Mouse (Mus musculus): ENCODE results near the gene Siglecg. TPM values are rescaled to one million over a fixed set of nuclear protein-coding genes. Genes with fewer than 3 reads are reported as not detected.

Siglecg gene
- polyA plus RNA-seq, 1 experiment from 2014 or later = 0.12 TPM

GRCm38 (mm10) chr7:43422995-43423617, 15.1 kb downstream of the Siglecg start:
- WGBS = 17% methylated on average over 11 of the region's 11 CpGs
- DNase-seq (ENCODE audit: low spot score) (peak; percentile 83), ATAC-seq (ENCODE audit: low FRiP score, low TSS enrichment) (peak; percentile 92)
- no peak overlapping the region for H3K9ac ChIP-seq (ENCODE audit: low read length)
- H3K36me3 ChIP-seq (ENCODE audit: control insufficient read depth, insufficient read depth, low read length) = no peaks in the 10 kb centered on the region
- peak; percentile 97 for TF ChIP-seq CTCF (IDR thresholded peaks at IDR 0.05; ENCODE audit: low read depth)
- no peak for TF ChIP-seq EP300 (optimal IDR thresholded peaks at IDR 0.05)
- no peak overlapping the region; the same call in 1 of the 2 replicates for H3K4me2 ChIP-seq (replicated peaks; ENCODE audit: low read depth)
- no peak overlapping the region for H3K4me3 ChIP-seq (ENCODE audit: low read depth, low read length)
- no peaks in the 10 kb centered on the region for H3K27me3 ChIP-seq (ENCODE audit: control insufficient read depth, insufficient read depth, low read length)
- H3K4me1 ChIP-seq (replicated peaks; ENCODE audit: control insufficient read depth, insufficient read depth) = no peaks in the 10 kb centered on the region
- H3K9me3 ChIP-seq (ENCODE audit: control insufficient read depth, low read length) = no peaks in the 10 kb centered on the region
- H3K27ac ChIP-seq (replicated peaks) = no peak overlapping the region

- WGBS = 53% methylated on average over 3 of the region's 3 CpGs
- no peak for TF ChIP-seq EP300 (optimal IDR thresholded peaks at IDR 0.05)
- TF ChIP-seq CTCF (IDR thresholded peaks at IDR 0.05; ENCODE audit: low read depth) = no peak
- Histone ChIP-seq H3K4me1 (replicated peaks; ENCODE audit: control insufficient read depth, insufficient read depth) (no peaks in the 10 kb centered on the region), H3K4me3 (ENCODE audit: low read depth, low read length) (no peak overlapping the region), H3K36me3 (ENCODE audit: control insufficient read depth, insufficient read depth, low read length) (no peaks in the 10 kb centered on the region), H3K27ac (replicated peaks) (no peak overlapping the region), H3K9ac (ENCODE audit: low read length) (no peak overlapping the region), H3K27me3 (ENCODE audit: control insufficient read depth, insufficient read depth, low read length) (no peaks in the 10 kb centered on the region), H3K4me2 (replicated peaks; ENCODE audit: low read depth) (no peak overlapping the region), H3K9me3 (ENCODE audit: control insufficient read depth, low read length) (no peaks in the 10 kb centered on the region)
- ATAC-seq (ENCODE audit: low FRiP score, low TSS enrichment) = no peak
- no peak for DNase-seq (ENCODE audit: low spot score)
Observed at GRCm38 (mm10) chr7:43423991-43424625, 16.1 kb downstream of the Siglecg start.

GRCm38 (mm10) chr7:43427406-43427805, 19.4 kb downstream of the Siglecg start, which contains the start of gene Lim2:
Gene Lim2 (plus strand): TSS chr7:43427670.
- no peaks in the 10 kb centered on the region for H3K36me3 ChIP-seq (ENCODE audit: control insufficient read depth, insufficient read depth, low read length)
- H3K4me3 ChIP-seq (ENCODE audit: low read depth, low read length) = no peak within 1 kb of the TSS
- no peak for TF ChIP-seq EP300 (optimal IDR thresholded peaks at IDR 0.05)
- no peak within 1 kb of the TSS for H3K9ac ChIP-seq (ENCODE audit: low read length)
- 73% methylated on average over 8 of the region's 8 CpGs for WGBS
- no peaks in the 10 kb centered on the region for H3K4me1 ChIP-seq (replicated peaks; ENCODE audit: control insufficient read depth, insufficient read depth)
- no peak for ATAC-seq (ENCODE audit: low FRiP score, low TSS enrichment)
- no peak for DNase-seq (ENCODE audit: low spot score)
- H3K27me3 ChIP-seq (ENCODE audit: control insufficient read depth, insufficient read depth, low read length) = no peaks in the 10 kb centered on the region
- no peaks in the 10 kb centered on the region for H3K9me3 ChIP-seq (ENCODE audit: control insufficient read depth, low read length)
- H3K27ac ChIP-seq (replicated peaks) = no peak within 1 kb of the TSS
- H3K4me2 ChIP-seq (replicated peaks; ENCODE audit: low read depth) = no peak within 1 kb of the TSS

GRCm38 (mm10) chr7:43429500-43429899, 21.5 kb downstream of the Siglecg start:
- ATAC-seq (ENCODE audit: low FRiP score, low TSS enrichment) (no peak), DNase-seq (ENCODE audit: low spot score) (no peak)
- H3K27me3 ChIP-seq (ENCODE audit: control insufficient read depth, insufficient read depth, low read length) = no peaks in the 10 kb centered on the region
- 28% methylated on average over 4 of the region's 4 CpGs for WGBS
- no peaks in the 10 kb centered on the region for H3K4me1 ChIP-seq (replicated peaks; ENCODE audit: control insufficient read depth, insufficient read depth)
- no peak overlapping the region for H3K4me2 ChIP-seq (replicated peaks; ENCODE audit: low read depth)
- no peaks in the 10 kb centered on the region for H3K9me3 ChIP-seq (ENCODE audit: control insufficient read depth, low read length)
- H3K27ac ChIP-seq (replicated peaks) = 0 out of 2 replicates have a peak overlapping the region, but pooled peaks have one; percentile 8
- no peak overlapping the region for H3K9ac ChIP-seq (ENCODE audit: low read length)
- H3K4me3 ChIP-seq (ENCODE audit: low read depth, low read length) = no peak overlapping the region
- no peaks in the 10 kb centered on the region for H3K36me3 ChIP-seq (ENCODE audit: control insufficient read depth, insufficient read depth, low read length)
- no peak for TF ChIP-seq CTCF (IDR thresholded peaks at IDR 0.05; ENCODE audit: low read depth)

- TF ChIP-seq CTCF (IDR thresholded peaks at IDR 0.05; ENCODE audit: low read depth) (no peak), EP300 (optimal IDR thresholded peaks at IDR 0.05) (no peak)
- Histone ChIP-seq H3K27ac (replicated peaks) (no peak overlapping the region), H3K4me1 (replicated peaks; ENCODE audit: control insufficient read depth, insufficient read depth) (no peaks in the 10 kb centered on the region), H3K27me3 (ENCODE audit: control insufficient read depth, insufficient read depth, low read length) (no peaks in the 10 kb centered on the region), H3K36me3 (ENCODE audit: control insufficient read depth, insufficient read depth, low read length) (no peaks in the 10 kb centered on the region), H3K9ac (ENCODE audit: low read length) (no peak overlapping the region), H3K4me3 (ENCODE audit: low read depth, low read length) (no peak overlapping the region), H3K4me2 (replicated peaks; ENCODE audit: low read depth) (no peak overlapping the region), H3K9me3 (ENCODE audit: control insufficient read depth, low read length) (no peaks in the 10 kb centered on the region)
- WGBS = 71% methylated on average over 4 of the region's 4 CpGs
- no peak for DNase-seq (ENCODE audit: low spot score)
- ATAC-seq (ENCODE audit: low FRiP score, low TSS enrichment) = no peak
Observed at GRCm38 (mm10) chr7:43432891-43433290, 24.9 kb downstream of the Siglecg start.

- H3K4me2 ChIP-seq (replicated peaks; ENCODE audit: low read depth) = no peak overlapping the region
- no peaks in the 10 kb centered on the region for H3K27me3 ChIP-seq (ENCODE audit: control insufficient read depth, insufficient read depth, low read length)
- ATAC-seq (ENCODE audit: low FRiP score, low TSS enrichment) = no peak
- TF ChIP-seq EP300 (optimal IDR thresholded peaks at IDR 0.05) (no peak), CTCF (IDR thresholded peaks at IDR 0.05; ENCODE audit: low read depth) (no peak)
- 89% methylated on average over 5 of the region's 5 CpGs for WGBS
- no peaks in the 10 kb centered on the region for H3K36me3 ChIP-seq (ENCODE audit: control insufficient read depth, insufficient read depth, low read length)
- no peaks in the 10 kb centered on the region for H3K9me3 ChIP-seq (ENCODE audit: control insufficient read depth, low read length)
- no peak overlapping the region for H3K27ac ChIP-seq (replicated peaks)
- no peak overlapping the region for H3K4me3 ChIP-seq (ENCODE audit: low read depth, low read length)
- H3K9ac ChIP-seq (ENCODE audit: low read length) = no peak overlapping the region
- no peak for DNase-seq (ENCODE audit: low spot score)
- H3K4me1 ChIP-seq (replicated peaks; ENCODE audit: control insufficient read depth, insufficient read depth) = no peaks in the 10 kb centered on the region
Observed at GRCm38 (mm10) chr7:43434676-43435075, 26.7 kb downstream of the Siglecg start.

All from stomach, postnatal 0 days (tissue).